In genomic region chr1:20941322-20941721, GRCm38 (mm10) we compare ENCODE assay signal across 24 mouse cellular contexts. TPM values are rescaled to one million over a fixed set of nuclear protein-coding genes. Genes with fewer than 3 reads are reported as not detected.
DNase-seq lines count a peak whose midpoint lies in the region; ATAC-seq and TF ChIP-seq lines count a peak whose summit lies in the region.
"Had no signal": no experiment of that assay in that cellular context is flagged by ENCODE, and none has a peak within 500 bp of the region (broad histone marks: within the 10 kb centered on the region; RNA-seq: fewer than 3 reads in every experiment).

No protein-coding gene starts in this region.

- H3K9ac ChIP-seq in forebrain, embryonic 16.5 days (replicated peaks; ENCODE audit: low read depth, low read length) = no peak overlapping the region
- H3K9ac ChIP-seq in forebrain, embryonic 13.5 days = no peak overlapping the region
- H3K9ac ChIP-seq in kidney, embryonic 15.5 days = no peak overlapping the region
- H3K9ac ChIP-seq: forebrain, embryonic 12.5 days; heart, embryonic 12.5 days; heart, embryonic 15.5 days; hindbrain, embryonic 13.5 days; intestine, embryonic 15.5 days had no signal

- H3K36me3 ChIP-seq in forebrain, embryonic 16.5 days (ENCODE audit: control insufficient read depth, insufficient read depth) = no peaks in the 10 kb centered on the region
- peaks cover 7% of the 10 kb centered on the region for H3K36me3 ChIP-seq in forebrain, embryonic 13.5 days (ENCODE audit: poor library complexity, severe bottlenecking)
- no peaks in the 10 kb centered on the region for H3K36me3 ChIP-seq in kidney, embryonic 15.5 days
- no peaks in the 10 kb centered on the region for H3K36me3 ChIP-seq in thymus, adult 2 months (ENCODE audit: control insufficient read depth, insufficient read depth, low read length)
- H3K36me3 ChIP-seq: forebrain, embryonic 12.5 days; heart, embryonic 12.5 days; heart, embryonic 15.5 days; intestine, embryonic 15.5 days had no signal

- H3K4me3 ChIP-seq in forebrain, embryonic 16.5 days (replicated peaks; ENCODE audit: low read length) = no peak overlapping the region
- no peak overlapping the region for H3K4me3 ChIP-seq in forebrain, embryonic 13.5 days
- H3K4me3 ChIP-seq in kidney, embryonic 15.5 days (replicated peaks) = no peak overlapping the region
- no peak overlapping the region for H3K4me3 ChIP-seq in thymus, adult 2 months (ENCODE audit: control insufficient read depth, insufficient read depth, low read length)
- H3K4me3 ChIP-seq: forebrain, embryonic 12.5 days; heart, embryonic 12.5 days; heart, embryonic 15.5 days; hindbrain, embryonic 10.5 days; hindbrain, embryonic 13.5 days; intestine, embryonic 15.5 days had no signal

- no peak for TF ChIP-seq POLR2A in thymus, adult 2 months (IDR thresholded peaks at IDR 0.05; ENCODE audit: control insufficient read depth, extremely low read depth, insufficient read depth, low read length, poor library complexity)

- WGBS in forebrain, embryonic 16.5 days = 42% methylated on average over 2 of the region's 2 CpGs
- WGBS in forebrain, embryonic 13.5 days = 73% methylated on average over 2 of the region's 2 CpGs
- WGBS in kidney, embryonic 15.5 days = 45% methylated on average over 2 of the region's 2 CpGs
- WGBS in thymus, adult 2 months = 10% methylated on average over 2 of the region's 2 CpGs

- DNase-seq in kidney, adult 11 months = no peak
- peak; percentile 14 for DNase-seq in thymus, postnatal 0 days (ENCODE audit: low spot score)
- DNase-seq in thymus, adult 2 months = no peak
- DNase-seq in cerebellum, postnatal 25 days = no peak
- DNase-seq: adrenal gland, adult 2 months; adrenal gland, postnatal 14 days; B cell, adult 2 months; cerebellum, adult 11-12 months; cerebellum, adult 8-10 months; cerebellum, postnatal 10 days; gastrocnemius, postnatal 25 days; heart, adult 18-20 months; heart, postnatal 10 days; heart, postnatal 36 days had no signal

- H3K27ac ChIP-seq in forebrain, embryonic 16.5 days (ENCODE audit: low read length) = no peak overlapping the region; the same call in 1 of the 2 replicates
- no peak overlapping the region for H3K27ac ChIP-seq in forebrain, embryonic 13.5 days
- peak overlapping the region; percentile 32; the same call in 1 of the 2 replicates for H3K27ac ChIP-seq in kidney, embryonic 15.5 days
- no peak overlapping the region for H3K27ac ChIP-seq in thymus, adult 2 months (ENCODE audit: control insufficient read depth, insufficient read depth, low read length)
- H3K27ac ChIP-seq: forebrain, embryonic 12.5 days; heart, embryonic 15.5 days; hindbrain, embryonic 10.5 days; hindbrain, embryonic 13.5 days; intestine, embryonic 15.5 days had no signal

- peaks cover 2% of the 10 kb centered on the region; the same call in 1 of the 2 replicates for H3K4me1 ChIP-seq in forebrain, embryonic 16.5 days (replicated peaks; ENCODE audit: control insufficient read depth, insufficient read depth, low read length)
- H3K4me1 ChIP-seq in forebrain, embryonic 13.5 days = no peaks in the 10 kb centered on the region
- no peaks in the 10 kb centered on the region for H3K4me1 ChIP-seq in kidney, embryonic 15.5 days
- H3K4me1 ChIP-seq in thymus, adult 2 months (replicated peaks; ENCODE audit: control insufficient read depth, insufficient read depth, low read length) = peaks cover 10% of the 10 kb centered on the region
- H3K4me1 ChIP-seq: forebrain, embryonic 12.5 days; heart, embryonic 12.5 days; heart, embryonic 15.5 days; hindbrain, embryonic 10.5 days; hindbrain, embryonic 13.5 days; intestine, embryonic 15.5 days had no signal

- H3K4me2 ChIP-seq in forebrain, embryonic 16.5 days (ENCODE audit: low read length) = no peak overlapping the region
- H3K4me2 ChIP-seq in forebrain, embryonic 13.5 days = no peak overlapping the region
- no peak overlapping the region for H3K4me2 ChIP-seq in kidney, embryonic 15.5 days
- H3K4me2 ChIP-seq: forebrain, embryonic 12.5 days; heart, embryonic 12.5 days; heart, embryonic 15.5 days; hindbrain, embryonic 13.5 days; intestine, embryonic 15.5 days had no signal

- H3K27me3 ChIP-seq in forebrain, embryonic 16.5 days (replicated peaks; ENCODE audit: control insufficient read depth, insufficient read depth, low read length) = no peaks in the 10 kb centered on the region
- H3K27me3 ChIP-seq in forebrain, embryonic 13.5 days = no peaks in the 10 kb centered on the region
- H3K27me3 ChIP-seq in kidney, embryonic 15.5 days = no peaks in the 10 kb centered on the region
- H3K27me3 ChIP-seq in thymus, adult 2 months (ENCODE audit: control insufficient read depth, insufficient read depth, low read length) = no peaks in the 10 kb centered on the region
- H3K27me3 ChIP-seq: forebrain, embryonic 12.5 days; heart, embryonic 12.5 days; heart, embryonic 15.5 days; hindbrain, embryonic 13.5 days; intestine, embryonic 15.5 days had no signal

- no peaks in the 10 kb centered on the region; the same call in 1 of the 2 replicates for H3K9me3 ChIP-seq in forebrain, embryonic 16.5 days (ENCODE audit: control insufficient read depth, low read length)
- H3K9me3 ChIP-seq in forebrain, embryonic 13.5 days (replicated peaks) = peaks cover 4% of the 10 kb centered on the region; the same call in 1 of the 2 replicates
- H3K9me3 ChIP-seq in kidney, embryonic 15.5 days (replicated peaks) = no peaks in the 10 kb centered on the region
- H3K9me3 ChIP-seq: forebrain, embryonic 12.5 days; heart, embryonic 15.5 days; hindbrain, embryonic 10.5 days; hindbrain, embryonic 13.5 days; intestine, embryonic 15.5 days had no signal

- peak; percentile 49 for ATAC-seq in forebrain, embryonic 16.5 days
- no peak for ATAC-seq in forebrain, embryonic 13.5 days
- no peak for ATAC-seq in kidney, embryonic 15.5 days (replicated peaks; ENCODE audit: low FRiP score)
- ATAC-seq: hindbrain, embryonic 16.5 days; intestine, embryonic 15.5 days had no signal

- no peak for TF ChIP-seq CTCF in thymus, adult 2 months (IDR thresholded peaks at IDR 0.05; ENCODE audit: borderline replicate concordance, control insufficient read depth, extremely low read depth, insufficient read depth, low read length, poor library complexity)

RNA-seq across cellular contexts. Expression of gene Efhc1, which starts 10.1 kb away (rescaled TPM):
- 2.0 and 2.3 TPM in 2 replicates for polyA plus RNA-seq in forebrain, embryonic 16.5 days (2015; fragmentation: Nextera tagmentation; extraction: Ambion mirVana)
- 1.5 and 2.0 TPM in 2 replicates for polyA plus RNA-seq in forebrain, embryonic 13.5 days (2015; fragmentation: Nextera tagmentation; extraction: Ambion mirVana)
- 2.4 and 3.2 TPM in 2 replicates for polyA plus RNA-seq in kidney, embryonic 15.5 days (2015; fragmentation: Nextera tagmentation; extraction: Ambion mirVana)
- 0.88 and 1.3 TPM in 2 replicates for polyA plus RNA-seq in thymus, postnatal 0 days (2015; fragmentation: Nextera tagmentation; extraction: Ambion mirVana)
- 0.55 and 2.6 TPM in 2 replicates for polyA plus RNA-seq in thymus, adult 2 months (2012; rRNA removed)

RNA-seq across cellular contexts. Expression of gene Paqr8, which starts 50.9 kb away (rescaled TPM):
- polyA plus RNA-seq in forebrain, embryonic 16.5 days (2015; fragmentation: Nextera tagmentation; extraction: Ambion mirVana) = 23.8 and 26.4 TPM in 2 replicates
- 12.7 and 14.2 TPM in 2 replicates for polyA plus RNA-seq in forebrain, embryonic 13.5 days (2015; fragmentation: Nextera tagmentation; extraction: Ambion mirVana)
- polyA plus RNA-seq in kidney, embryonic 15.5 days (2015; fragmentation: Nextera tagmentation; extraction: Ambion mirVana) = 3.9 and 4.3 TPM in 2 replicates
- polyA plus RNA-seq in thymus, postnatal 0 days (2015; fragmentation: Nextera tagmentation; extraction: Ambion mirVana) = 0.73 and 0.94 TPM in 2 replicates
- polyA plus RNA-seq in thymus, adult 2 months (2012; rRNA removed) = 9.6 and 10.6 TPM in 2 replicates
